Mouse (Mus musculus) MEL (cell line): ENCODE data around the gene Elovl3. TPM values are rescaled to one million over a fixed set of nuclear protein-coding genes. Genes with fewer than 3 reads are reported as not detected.
A peak's percentile ranks its signal among the peaks of the same experiment; 100 is the strongest.

ENCODE experiments used
- DNase-seq: peaks from one replicate; pipeline ENCODE4 v3.0.0; 2011; ENCODE audit warnings: low read depth, low spot score
- H3K27ac ChIP-seq: 2 replicates; pipeline ENCODE4 v1.5.1; 2012; ENCODE audit warnings: low read depth, mild to moderate bottlenecking, control low read depth, low read length, moderate library complexity; ENCODE audit not compliant: control insufficient read depth
- H3K27me3 ChIP-seq, 2 experiments: fragments of 150-350 bp in 1 of 2; sonication (generic) in 1 of 2; 2 replicates each; pipeline ENCODE4 v1.6.1; 2012; ENCODE audit warnings: low read length in 2 of 2, mild to moderate bottlenecking in 2 of 2, improper control_type of control experiment in 1 of 2, moderate library complexity in 1 of 2; ENCODE audit not compliant: insufficient read depth in 2 of 2, control insufficient read depth in 1 of 2
- H3K36me3 ChIP-seq, 2 experiments: 2 replicates each; pipeline ENCODE4 v1.6.1; 2012 to 2014; ENCODE audit warnings: low read length in 2 of 2, improper control_type of control experiment in 1 of 2, inconsistent platforms in 1 of 2, mild to moderate bottlenecking in 1 of 2; ENCODE audit not compliant: insufficient read depth in 2 of 2, control insufficient read depth in 1 of 2
- H3K4me1 ChIP-seq, 2 experiments: fragments of 150-350 bp in 1 of 2; sonication (generic) in 1 of 2; 2 replicates each; pipeline ENCODE4 v1.6.1; 2012; ENCODE audit warnings: low read length in 2 of 2, improper control_type of control experiment in 1 of 2, mild to moderate bottlenecking in 1 of 2; ENCODE audit not compliant: insufficient read depth in 2 of 2, control insufficient read depth in 1 of 2
- H3K4me3 ChIP-seq, 2 experiments: fragments of 150-350 bp in 1 of 2; sonication (generic) in 1 of 2; 2 replicates each; pipeline ENCODE4 v1.5.1; 2012; ENCODE audit warnings: low read depth in 2 of 2, low read length in 2 of 2, mild to moderate bottlenecking in 2 of 2, moderate library complexity in 2 of 2, control low read depth in 1 of 2, improper control_type of control experiment in 1 of 2; ENCODE audit not compliant: control insufficient read depth in 1 of 2, insufficient read depth in 1 of 2
- H3K79me2 ChIP-seq: 2 replicates; pipeline ENCODE4 v1.6.1; 2012; ENCODE audit warnings: mild to moderate bottlenecking, low read length, moderate library complexity; ENCODE audit not compliant: control insufficient read depth, poor library complexity, insufficient read depth
- H3K9ac ChIP-seq: 2 replicates; pipeline ENCODE4 v1.6.1; 2012; ENCODE audit warnings: low read depth, mild to moderate bottlenecking, control low read depth, low read length, moderate library complexity; ENCODE audit not compliant: control insufficient read depth, poor library complexity, severe bottlenecking
- H3K9me3 ChIP-seq: fragments of 150-350 bp; sonication (generic); replicated peaks from 2 replicates; pipeline ENCODE4 v1.6.1; 2012; ENCODE audit warnings: mild to moderate bottlenecking, low read length, improper control_type of control experiment, moderate library complexity; ENCODE audit not compliant: insufficient read depth
- CHD2 ChIP-seq: IDR thresholded peaks from 2 replicates; pipeline ENCODE4 v1.6.1; 2011; ENCODE audit warnings: low read length, improper control_type of control experiment
- CTCF ChIP-seq, 3 experiments: IDR thresholded peaks in 2 of 3; conservative IDR thresholded peaks in 1 of 3; 2 replicates each; pipeline ENCODE4 v1.5.1; 2011 to 2012; ENCODE audit warnings: low read length in 3 of 3, low read depth in 2 of 3, mild to moderate bottlenecking in 2 of 3, improper control_type of control experiment in 1 of 3, inconsistent platforms in 1 of 3, mixed read lengths in 1 of 3, moderate library complexity in 1 of 3; ENCODE audit not compliant: control insufficient read depth in 1 of 3, insufficient read depth in 1 of 3, poor library complexity in 1 of 3, severe bottlenecking in 1 of 3
- E2F4 ChIP-seq: IDR thresholded peaks from 2 replicates; pipeline ENCODE4 v1.6.1; 2011; ENCODE audit warnings: low read depth, low read length, improper control_type of control experiment, borderline replicate concordance
- ETS1 ChIP-seq: IDR thresholded peaks from 2 replicates; pipeline ENCODE4 v1.6.1; 2012; ENCODE audit warnings: low read depth, mild to moderate bottlenecking, inconsistent platforms, low read length, improper control_type of control experiment, moderate library complexity
- GATA1 ChIP-seq: IDR thresholded peaks from 2 replicates; pipeline ENCODE4 v1.6.1; 2011; ENCODE audit warnings: low read depth, low read length, improper control_type of control experiment
- HCFC1 ChIP-seq: IDR thresholded peaks from 2 replicates; pipeline ENCODE4 v1.6.1; 2012; ENCODE audit warnings: low read depth, mild to moderate bottlenecking, inconsistent platforms, low read length, improper control_type of control experiment, moderate library complexity
- JUND ChIP-seq: IDR thresholded peaks from 2 replicates; pipeline ENCODE4 v1.6.1; 2011; ENCODE audit warnings: low read depth, mild to moderate bottlenecking, improper control_type of control experiment, low read length
- MAX ChIP-seq: IDR thresholded peaks from 2 replicates; pipeline ENCODE4 v1.6.1; 2011; ENCODE audit warnings: low read length, improper control_type of control experiment
- MXI1 ChIP-seq: IDR thresholded peaks from 2 replicates; pipeline ENCODE4 v1.6.1; 2011; ENCODE audit warnings: mild to moderate bottlenecking, low read depth, low read length, improper control_type of control experiment
- MYB ChIP-seq: IDR thresholded peaks from 2 replicates; pipeline ENCODE4 v1.6.1; 2011; ENCODE audit warnings: mild to moderate bottlenecking, low read depth, low read length, improper control_type of control experiment
- NRF1 ChIP-seq: IDR thresholded peaks from 2 replicates; pipeline ENCODE4 v1.6.1; 2014; ENCODE audit warnings: low read depth, mild to moderate bottlenecking, inconsistent platforms, low read length, improper control_type of control experiment, moderate library complexity; ENCODE audit not compliant: poor library complexity, insufficient read depth, severe bottlenecking
- TBP ChIP-seq: IDR thresholded peaks from 2 replicates; pipeline ENCODE4 v1.8.0; 2011; ENCODE audit warnings: low read depth, low read length, improper control_type of control experiment
- USF1 ChIP-seq: IDR thresholded peaks from 2 replicates; pipeline ENCODE4 v1.6.1; 2014; ENCODE audit warnings: low read depth, mild to moderate bottlenecking, inconsistent platforms, low read length, improper control_type of control experiment, moderate library complexity
- USF2 ChIP-seq, 2 experiments: IDR thresholded peaks; 2 replicates each; pipeline ENCODE4 v1.6.1; 2011 to 2012; ENCODE audit warnings: improper control_type of control experiment in 2 of 2, low read length in 2 of 2, borderline replicate concordance in 1 of 2, inconsistent platforms in 1 of 2, low read depth in 1 of 2, mild to moderate bottlenecking in 1 of 2; ENCODE audit not compliant: insufficient read depth in 1 of 2
- ZC3H11A ChIP-seq: IDR thresholded peaks from 2 replicates; pipeline ENCODE4 v1.6.1; 2012; ENCODE audit warnings: low read depth, mild to moderate bottlenecking, inconsistent platforms, low read length, improper control_type of control experiment
- ZKSCAN1 ChIP-seq: IDR thresholded peaks from 2 replicates; pipeline ENCODE4 v1.6.1; 2012; ENCODE audit warnings: low read depth, mild to moderate bottlenecking, inconsistent platforms, low read length, improper control_type of control experiment, moderate library complexity
- polyA plus RNA-seq, 2 experiments: library from polyadenylated mRNA; stranded (reverse) in 1 of 2; unstranded in 1 of 2; fragments of >175 nt in 1 of 2; fragments of >200 nt in 1 of 2; gene quantifications; 2 replicates each; pipeline versions ENCODE4 v1.2.1 to v1.2.4; 2012; ENCODE audit warnings: low replicate concordance in 2 of 2, low read depth in 1 of 2; ENCODE audit not compliant: insufficient read length in 2 of 2, insufficient read depth in 1 of 2, missing spikeins in 1 of 2
- total RNA-seq: library from RNA; depleted of rRNA; stranded (reverse); fragments of 300-350 nt; gene quantifications from 2 replicates; pipeline ENCODE4 v1.2.3, GENCODE M21; 2012

The Elovl3 gene
- total and polyA plus RNA-seq, 3 experiments: 1.2 to 2.3 TPM; not detected in 1

- Histone ChIP-seq H3K4me3 (no peak overlapping the region), H3K27ac (no peak overlapping the region), H3K4me1 (0 out of 4 replicates have a peak, but pooled peaks cover 0 to 3% of the 10 kb centered on the region in 2 experiments), H3K27me3 (peaks cover 10 to 12% of the 10 kb centered on the region in 2 experiments), H3K79me2 (no peaks in the 10 kb centered on the region), H3K9me3 (no peaks in the 10 kb centered on the region), H3K36me3 (no peaks in the 10 kb centered on the region), H3K9ac (no peak overlapping the region)
- no peak for DNase-seq
- TF ChIP-seq MXI1: no peak
- TF ChIP-seq USF1: 0 out of 2 replicates have a peak, but pooled peaks have one; percentile 15
Observed at GRCm38 (mm10) chr19:46104187-46104557, 27.5 kb upstream of the Elovl3 start.

DNA sequence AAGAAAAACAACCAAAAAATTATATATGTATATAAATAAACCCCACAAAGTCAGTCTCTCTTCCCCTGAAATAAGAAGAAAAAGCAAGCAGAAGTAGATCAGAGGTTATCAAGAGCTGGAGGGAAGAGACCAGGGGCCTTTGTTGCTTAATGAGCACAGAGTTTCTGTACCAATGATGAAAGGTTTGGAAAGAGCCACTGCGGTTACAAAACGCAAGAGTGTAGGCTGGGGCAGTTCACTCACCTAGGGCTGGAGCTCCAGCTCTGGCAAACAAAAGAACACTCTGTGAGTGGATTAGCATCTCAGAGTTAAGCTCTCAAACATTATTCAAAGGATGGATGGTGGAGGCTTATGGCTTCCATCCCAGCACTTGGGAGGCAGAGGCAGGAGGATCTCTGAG, 21.5 kb upstream of the Elovl3 start:
- H3K36me3 ChIP-seq: no peaks in the 10 kb centered on the region; a peak in 1 of 4 replicates
- H3K27me3 ChIP-seq: peaks cover 10% of the 10 kb centered on the region in 2 experiments
- H3K27ac ChIP-seq: no peak overlapping the region
- no peaks in the 10 kb centered on the region for H3K79me2 ChIP-seq
- no peak overlapping the region for H3K9ac ChIP-seq
- DNase-seq: no peak
- TF ChIP-seq MAX (no peak), CHD2 (no peak), MXI1 (no peak), ZKSCAN1 (no peak), TBP (no peak), ZC3H11A (no peak), HCFC1 (no peak), JUND (no peak), E2F4 (no peak), ETS1 (no peak), GATA1 (no peak), MYB (no peak)
- H3K4me1 ChIP-seq: 0 out of 4 replicates have a peak, but pooled peaks cover 0 to 9% of the 10 kb centered on the region in 2 experiments
- no peak overlapping the region for H3K4me3 ChIP-seq
- no peaks in the 10 kb centered on the region for H3K9me3 ChIP-seq

DNA sequence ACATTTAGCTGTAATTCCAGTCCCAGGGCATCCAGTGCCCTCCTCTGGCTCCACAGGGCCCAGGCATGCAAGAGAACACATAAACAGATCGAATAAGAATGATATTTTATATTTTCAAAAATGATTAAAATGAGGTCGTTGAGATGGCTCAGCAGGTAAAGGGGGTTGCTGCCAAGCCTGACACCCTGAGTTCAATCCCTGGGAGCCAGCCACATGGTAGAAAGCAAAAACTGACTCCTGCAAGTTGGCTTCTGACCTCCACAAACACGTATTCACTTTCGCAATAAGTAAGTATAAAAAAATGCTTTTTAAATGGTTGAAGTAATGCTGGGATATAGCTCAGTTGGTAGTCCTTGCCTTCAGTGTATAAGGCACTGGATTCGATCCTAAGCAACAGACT, 20.9 kb upstream of the Elovl3 start:
- DNase-seq: no peak
- Histone ChIP-seq H3K27me3 (peaks cover 9 to 10% of the 10 kb centered on the region in 2 experiments), H3K36me3 (no peaks in the 10 kb centered on the region; a peak in 1 of 4 replicates), H3K79me2 (no peaks in the 10 kb centered on the region), H3K4me1 (0 out of 4 replicates have a peak, but pooled peaks cover 0 to 9% of the 10 kb centered on the region in 2 experiments)
- TF ChIP-seq CTCF (IDR thresholded peaks at IDR 0.05 in 2 of 3, conservative IDR thresholded peaks at IDR 0.05 in 1 of 3; ENCODE audit: control insufficient read depth in 1 of 3, insufficient read depth in 1 of 3, low read depth in 2 of 3, low read length in 3 of 3, poor library complexity in 1 of 3, severe bottlenecking in 1 of 3) (no peak), USF1 (no peak), NRF1 (no peak), USF2 (IDR thresholded peaks at IDR 0.05; ENCODE audit: borderline replicate concordance in 1 of 2, insufficient read depth in 1 of 2, low read depth in 1 of 2, low read length in 2 of 2) (no peak)
- TF ChIP-seq, all 39 proteins: peak for 0
- Histone ChIP-seq H3K9me3 (no peaks in the 10 kb centered on the region), H3K9ac (no peak overlapping the region), H3K27ac (no peak overlapping the region), H3K4me3 (no peak overlapping the region)
